Mouse (Mus musculus) liver, embryonic 14.5 days (tissue): ENCODE measurements around the gene Slx1b. TPM values are rescaled to one million over a fixed set of nuclear protein-coding genes. Genes with fewer than 3 reads are reported as not detected.
A peak's percentile ranks its signal among the peaks of the same experiment; 100 is the strongest.

Experiments used
- ATAC-seq: fragments of 200-750 bp; cut with Nextera tagmentation; 2 replicates; pipeline ENCODE4 v1.8.0; 2017; ENCODE audit warnings: moderate number of reproducible peaks, mild to moderate bottlenecking, moderate library complexity; ENCODE audit not compliant: insufficient read depth
- DNase-seq, 3 experiments: peaks; one replicate each; pipeline ENCODE4 v3.0.0-alpha.2; 2012 to 2013; ENCODE audit warnings: low read depth in 3 of 3, low spot score in 3 of 3
- H3K27ac ChIP-seq: fragments of 300-500 bp; sonication (generic); 2 replicates; pipeline ENCODE4 v1.5.1; 2014; ENCODE audit warnings: moderate library complexity, mild to moderate bottlenecking, control low read depth, inconsistent platforms
- H3K27me3 ChIP-seq: fragments of 300-500 bp; sonication (generic); 2 replicates; pipeline ENCODE4 v1.6.1; 2014; ENCODE audit warnings: mild to moderate bottlenecking, low read length, moderate library complexity; ENCODE audit not compliant: control insufficient read depth, insufficient read depth
- H3K36me3 ChIP-seq: fragments of 300-500 bp; sonication (generic); replicated peaks from 2 replicates; pipeline ENCODE4 v1.6.1; 2014; ENCODE audit warnings: low read depth; ENCODE audit not compliant: control insufficient read depth, insufficient read depth
- H3K4me1 ChIP-seq, 2 experiments: fragments of 200-500 bp in 1 of 2; fragments of 300-500 bp in 1 of 2; sonication (generic) in 1 of 2; replicated peaks; 2 replicates each; pipeline ENCODE4 v1.6.1; 2012 to 2014; ENCODE audit warnings: antibody characterized with exemption in 1 of 2, inconsistent platforms in 1 of 2, low read length in 1 of 2; ENCODE audit not compliant: control insufficient read depth in 2 of 2, insufficient read depth in 2 of 2
- H3K4me2 ChIP-seq: fragments of 300-500 bp; sonication (generic); 2 replicates; pipeline ENCODE4 v1.6.1; 2014; ENCODE audit warnings: low read depth, mild to moderate bottlenecking, control low read depth, moderate library complexity
- H3K4me3 ChIP-seq, 2 experiments: fragments of 200-500 bp in 1 of 2; fragments of 300-500 bp in 1 of 2; sonication (generic) in 1 of 2; 2 replicates each; pipeline ENCODE4 v1.5.1; 2012 to 2014; ENCODE audit warnings: low read depth in 2 of 2, low read length in 2 of 2, mild to moderate bottlenecking in 2 of 2, control low read depth in 1 of 2, inconsistent platforms in 1 of 2, moderate library complexity in 1 of 2; ENCODE audit not compliant: insufficient read depth in 1 of 2
- H3K9ac ChIP-seq: fragments of 300-500 bp; sonication (generic); replicated peaks from 2 replicates; pipeline ENCODE4 v1.6.1; 2014; ENCODE audit warnings: mild to moderate bottlenecking, control low read depth, moderate library complexity
- H3K9me3 ChIP-seq: fragments of 300-500 bp; sonication (generic); 2 replicates; pipeline ENCODE4 v1.6.1; 2016; ENCODE audit warnings: low read length, mixed read lengths; ENCODE audit not compliant: control insufficient read depth
- CTCF ChIP-seq: IDR thresholded peaks from 2 replicates; pipeline ENCODE4 v1.5.1; 2016; ENCODE audit warnings: antibody characterized with exemption, low read depth, control low read depth
- EP300 ChIP-seq: IDR thresholded peaks from 2 replicates; pipeline ENCODE4 v1.6.1; 2016; ENCODE audit warnings: antibody characterized with exemption, low read depth
- whole genome bisulfite sequencing: fragments of 180-500 bp; shearing (Covaris S2); extraction: QIAGEN DNeasy Blood & Tissue Kit; methylation state at CpG from one replicate; pipeline ENCODE4 v1.1.7; 2014; ENCODE audit not compliant: insufficient replicate concordance; 5-methylcytosine and 5-hydroxymethylcytosine counted together
- polyA plus RNA-seq, 2 experiments: library from polyadenylated mRNA; depleted of rRNA in 1 of 2; stranded (reverse) in 1 of 2; unstranded in 1 of 2; fragments of >200 nt; fragmentation: Nextera tagmentation in 1 of 2; extraction: Ambion mirVana in 1 of 2; gene quantifications; 2 replicates each; pipeline versions ENCODE4 v1.2.1 to v1.2.3; 2012 to 2014

The Slx1b gene
- polyA plus RNA-seq (2012; rRNA removed) (5.7 and 6.3 TPM in 2 replicates), polyA plus RNA-seq (2014; fragmentation: Nextera tagmentation; extraction: Ambion mirVana) (1.8 and 2.0 TPM in 2 replicates)

DNA sequence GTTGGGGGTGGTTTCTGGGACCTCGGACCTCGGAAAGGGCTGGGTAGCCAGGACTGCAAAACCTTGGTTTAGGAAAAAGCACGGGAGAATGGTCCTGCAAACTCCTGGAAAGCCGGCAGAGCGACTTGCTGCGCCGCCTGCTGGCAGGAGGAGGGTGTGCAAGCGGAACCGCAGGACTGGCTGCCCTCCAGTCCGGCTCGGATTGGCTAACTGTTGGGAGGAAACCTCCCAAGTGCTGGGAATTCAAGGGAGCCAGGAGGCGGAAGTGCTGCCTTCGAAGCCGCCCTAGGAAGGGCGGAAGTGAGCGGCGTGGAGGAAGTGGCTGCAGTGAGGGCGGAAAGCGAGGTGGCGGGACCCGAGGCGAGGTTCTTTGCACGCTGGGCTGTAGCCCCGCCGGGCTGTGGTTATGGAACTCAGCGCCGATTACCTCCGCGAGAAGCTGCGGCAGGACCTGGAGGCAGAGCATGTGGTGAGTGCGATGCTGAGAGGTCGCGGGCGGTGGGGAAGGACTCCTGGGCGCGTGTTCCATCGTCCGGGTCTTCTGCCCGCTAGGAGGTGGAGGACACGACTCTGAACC is at the start of gene Slx1b:
Gene Slx1b, minus strand, starts transcription at position 154 of the 577 bp plus-strand sequence.
- no peaks in the 10 kb centered on the region for H3K36me3 ChIP-seq
- no peaks in the 10 kb centered on the region for H3K27me3 ChIP-seq
- TF ChIP-seq EP300 (0 out of 2 replicates have a peak, but pooled peaks have one; percentile 15), CTCF (peak; percentile 98)
- H3K9me3 ChIP-seq, result no peaks in the 10 kb centered on the region
- H3K4me2 ChIP-seq, result peak within 1 kb of the TSS; percentile 91
- DNase-seq (peak; percentile 95 to 97 (median 96)), ATAC-seq (peak; percentile 96)
- peaks cover 4 to 5% of the 10 kb centered on the region in 2 experiments; a peak in 3 of 4 replicates for H3K4me1 ChIP-seq
- H3K9ac ChIP-seq, result peak within 1 kb of the TSS; percentile 89
- under 1% methylated on average over 40 of the region's 40 CpGs for WGBS
- H3K27ac ChIP-seq, result peak within 1 kb of the TSS; percentile 79
- peak within 1 kb of the TSS; percentile 70 to 75 for H3K4me3 ChIP-seq

DNA sequence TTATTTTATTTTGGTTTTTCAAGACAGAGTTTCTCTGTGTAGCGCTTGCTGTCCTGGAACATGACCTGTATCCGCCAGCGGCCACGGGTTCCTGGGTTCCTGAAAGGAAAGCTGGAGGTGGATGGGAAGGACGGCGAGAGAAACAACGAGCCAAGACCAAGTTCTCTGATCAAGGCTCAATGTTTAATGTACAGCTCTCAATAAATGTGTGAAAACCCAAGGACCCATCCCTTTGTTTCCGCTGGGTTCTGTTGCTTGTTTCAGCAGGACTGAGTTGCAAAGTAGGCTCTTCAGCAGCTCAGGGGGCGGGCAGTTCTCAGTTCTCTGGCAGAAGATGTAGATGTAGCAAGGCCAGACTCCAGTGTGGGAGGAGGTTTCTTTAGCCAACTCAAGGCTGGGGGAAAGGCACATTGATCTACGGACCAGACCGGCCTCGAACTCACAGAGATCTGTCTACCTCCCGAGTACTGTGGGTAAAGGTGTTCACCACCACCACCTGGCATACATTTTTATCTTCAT is 46.4 kb upstream of the Slx1b start:
- no peak for DNase-seq
- no peak for ATAC-seq
- Histone ChIP-seq H3K4me2 (no peak overlapping the region), H3K36me3 (no peaks in the 10 kb centered on the region), H3K27me3 (no peaks in the 10 kb centered on the region), H3K4me3 (no peak overlapping the region), H3K27ac (no peak overlapping the region), H3K9me3 (no peaks in the 10 kb centered on the region), H3K9ac (no peak overlapping the region), H3K4me1 (peaks cover 0 to 4% of the 10 kb centered on the region in 2 experiments; a peak in 1 of 4 replicates)
- WGBS, result 76% methylated on average over 13 of the region's 13 CpGs
- TF ChIP-seq CTCF (no peak), EP300 (no peak)

DNA sequence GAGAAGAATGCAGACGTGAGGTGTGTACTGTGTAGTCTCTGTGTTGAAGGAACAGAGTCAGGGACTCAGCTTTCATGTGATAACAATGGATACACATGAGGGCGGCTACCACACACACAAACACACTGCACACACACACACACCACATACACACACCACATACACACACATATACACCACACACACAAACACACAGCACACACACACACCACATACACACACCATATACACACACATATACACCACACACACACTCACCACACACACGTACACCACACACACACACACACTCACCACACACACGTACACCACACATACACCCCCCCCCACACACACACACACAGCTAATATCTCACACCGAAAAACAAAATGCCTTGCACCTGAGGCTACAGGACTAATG is 45.9 kb upstream of the Slx1b start:
- Histone ChIP-seq H3K4me2 (no peak overlapping the region), H3K9ac (no peak overlapping the region), H3K36me3 (no peaks in the 10 kb centered on the region), H3K4me1 (0 out of 4 replicates have a peak, but pooled peaks cover 0 to under 1% of the 10 kb centered on the region in 2 experiments), H3K27me3 (no peaks in the 10 kb centered on the region), H3K9me3 (no peaks in the 10 kb centered on the region), H3K4me3 (no peak overlapping the region), H3K27ac (no peak overlapping the region)
- 65% methylated on average over 5 of the region's 5 CpGs for WGBS
- TF ChIP-seq EP300 (no peak), CTCF (no peak)
- ATAC-seq (no peak), DNase-seq (no peak)

GRCm38 (mm10) chr7:126740977-126741376 is 45.4 kb upstream of the Slx1b start:
- H3K9ac ChIP-seq, result no peak overlapping the region
- no peak overlapping the region for H3K27ac ChIP-seq
- 41% methylated on average over 5 of the region's 5 CpGs for WGBS
- TF ChIP-seq EP300 (no peak), CTCF (no peak)
- no peaks in the 10 kb centered on the region for H3K4me1 ChIP-seq
- H3K9me3 ChIP-seq, result no peaks in the 10 kb centered on the region
- H3K36me3 ChIP-seq, result no peaks in the 10 kb centered on the region
- ATAC-seq (no peak), DNase-seq (no peak)
- H3K27me3 ChIP-seq, result no peaks in the 10 kb centered on the region
- H3K4me2 ChIP-seq, result no peak overlapping the region
- H3K4me3 ChIP-seq, result no peak overlapping the region

DNA sequence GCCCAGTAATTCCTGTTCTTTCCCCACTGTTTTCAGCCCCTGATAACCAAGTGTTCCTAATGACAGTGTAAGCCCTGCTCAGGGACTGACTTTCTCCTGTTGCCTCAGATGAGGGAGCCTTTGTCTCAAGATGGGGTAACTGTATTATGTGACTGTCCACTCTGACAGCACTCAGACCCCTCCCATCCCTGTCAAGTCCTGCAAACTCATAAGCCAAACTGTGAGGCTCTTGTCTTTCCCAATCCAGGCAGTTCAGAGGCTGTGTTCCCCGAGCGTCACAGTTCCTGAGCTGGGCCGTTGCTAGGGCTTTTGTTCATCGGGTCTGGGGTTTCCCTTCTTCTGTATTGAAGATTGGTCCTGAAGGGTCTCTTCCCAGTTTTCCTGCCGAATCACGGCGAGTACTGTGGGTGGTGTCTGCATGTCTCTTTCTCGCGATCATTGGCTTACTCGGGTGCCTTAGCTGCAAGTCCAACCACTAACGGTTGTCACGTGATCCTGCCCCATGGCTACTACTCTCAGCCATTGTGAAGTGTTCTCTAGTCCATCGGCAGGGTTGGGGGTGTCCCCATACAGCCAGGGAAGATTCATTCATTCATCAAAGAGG is 44.6 kb upstream of the Slx1b start:
- no peak for ATAC-seq
- no peak overlapping the region for H3K4me2 ChIP-seq
- H3K4me1 ChIP-seq, result no peaks in the 10 kb centered on the region
- no peak for DNase-seq
- H3K36me3 ChIP-seq, result no peaks in the 10 kb centered on the region
- no peaks in the 10 kb centered on the region for H3K9me3 ChIP-seq
- H3K9ac ChIP-seq, result no peak overlapping the region
- WGBS, result 66% methylated on average over 13 of the region's 13 CpGs
- no peak for TF ChIP-seq EP300
- no peak for TF ChIP-seq CTCF
- H3K27ac ChIP-seq, result no peak overlapping the region
- no peaks in the 10 kb centered on the region for H3K27me3 ChIP-seq
- H3K4me3 ChIP-seq, result no peak overlapping the region
